Mouse (Mus musculus) liver, embryonic 12.5 days (tissue): Measurements from ENCODE around the gene Cgnl1. TPM values are rescaled to one million over a fixed set of nuclear protein-coding genes. Genes with fewer than 3 reads are reported as not detected.
A peak's percentile ranks its signal among the peaks of the same experiment; 100 is the strongest.

Source experiments
- ATAC-seq: fragments of 200-750 bp; cut with Nextera tagmentation; 2 replicates; pipeline ENCODE4 v1.8.0; 2017; ENCODE audit warnings: moderate number of reproducible peaks, mild to moderate bottlenecking, moderate library complexity
- H3K27ac ChIP-seq: fragments of 300-500 bp; sonication (generic); 2 replicates; pipeline ENCODE4 v1.5.1; 2016; ENCODE audit warnings: mild to moderate bottlenecking
- H3K27me3 ChIP-seq: fragments of 300-500 bp; sonication (generic); replicated peaks from 2 replicates; pipeline ENCODE4 v1.6.1; 2016; ENCODE audit warnings: mild to moderate bottlenecking, moderate library complexity
- H3K36me3 ChIP-seq: fragments of 300-500 bp; sonication (generic); 2 replicates; pipeline ENCODE4 v1.6.1; 2016; ENCODE audit warnings: mild to moderate bottlenecking, moderate library complexity
- H3K4me1 ChIP-seq: fragments of 300-500 bp; sonication (generic); 2 replicates; pipeline ENCODE4 v1.6.1; 2016
- H3K4me2 ChIP-seq: fragments of 300-500 bp; sonication (generic); 2 replicates; pipeline ENCODE4 v1.6.1; 2016; ENCODE audit warnings: mild to moderate bottlenecking, moderate library complexity
- H3K4me3 ChIP-seq: fragments of 300-500 bp; sonication (generic); 2 replicates; pipeline ENCODE4 v1.5.1; 2016; ENCODE audit warnings: mild to moderate bottlenecking, moderate library complexity
- H3K9ac ChIP-seq: fragments of 300-500 bp; sonication (generic); 2 replicates; pipeline ENCODE4 v1.6.1; 2016; ENCODE audit warnings: mild to moderate bottlenecking, moderate library complexity
- H3K9me3 ChIP-seq: fragments of 300-500 bp; sonication (generic); replicated peaks from 2 replicates; pipeline ENCODE4 v1.6.1; 2016; ENCODE audit warnings: mild to moderate bottlenecking, moderate library complexity
- WGBS: fragments of 180-500 bp; shearing (Covaris S2); methylation state at CpG from one replicate; pipeline ENCODE4 v1.1.7; 2016; ENCODE audit not compliant: insufficient replicate concordance; 5-methylcytosine and 5-hydroxymethylcytosine counted together
- polyA plus RNA-seq: library from polyadenylated mRNA; unstranded; fragments of >200 nt; fragmentation: Nextera tagmentation; extraction: Ambion mirVana; gene quantifications from 2 replicates; pipeline ENCODE4 v1.2.1, GENCODE M21; 2016

The Cgnl1 gene
- polyA plus RNA-seq, 1 experiment from 2014 or later = 3.0 TPM

DNA sequence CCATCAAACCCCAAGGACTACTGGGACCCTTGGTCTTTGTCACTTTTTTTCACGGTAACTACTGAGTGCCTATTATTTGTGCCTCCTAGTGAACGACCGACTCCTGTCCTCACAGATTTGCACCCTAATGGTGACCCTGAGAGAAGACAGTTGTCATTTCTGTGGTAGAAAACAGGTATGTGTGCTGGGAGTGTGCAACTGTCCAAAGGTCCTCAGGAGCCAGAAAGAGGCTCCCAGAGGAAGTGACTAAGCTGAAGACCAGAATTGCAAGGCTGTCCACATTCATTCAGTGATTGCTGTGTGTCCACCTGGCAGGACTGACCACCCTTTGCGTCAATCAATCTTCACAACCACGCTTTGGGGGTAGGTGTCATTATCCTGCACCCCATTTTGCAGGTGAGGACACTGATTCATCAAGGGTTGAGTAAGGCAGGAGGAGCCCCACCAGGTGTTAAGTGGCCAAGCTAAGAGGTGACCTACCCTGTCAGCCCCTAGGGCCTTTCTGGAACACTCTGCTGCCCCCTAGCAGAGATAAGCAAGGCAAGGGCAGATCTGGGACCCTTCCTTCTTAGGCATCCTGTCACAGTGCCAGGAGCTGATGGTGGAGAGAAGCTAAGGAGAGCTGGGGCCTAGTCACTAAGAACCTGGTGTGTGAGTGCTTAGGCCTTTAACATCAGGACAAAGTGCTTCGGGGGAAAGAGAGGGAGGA, 178.7 kb downstream of the Cgnl1 start:
- ATAC-seq = no peak
- Histone ChIP-seq H3K4me3 (peak overlapping the region; percentile 57; the same call in 1 of the 2 replicates), H3K36me3 (no peaks in the 10 kb centered on the region), H3K27me3 (peaks cover 33% of the 10 kb centered on the region), H3K4me1 (peaks cover 26% of the 10 kb centered on the region; the same call in 1 of the 2 replicates), H3K27ac (no peak overlapping the region), H3K4me2 (peak overlapping the region; percentile 79), H3K9me3 (no peaks in the 10 kb centered on the region), H3K9ac (peak overlapping the region; percentile 60; the same call in 1 of the 2 replicates)
- 29% methylated on average over 6 of the region's 6 CpGs for WGBS

DNA sequence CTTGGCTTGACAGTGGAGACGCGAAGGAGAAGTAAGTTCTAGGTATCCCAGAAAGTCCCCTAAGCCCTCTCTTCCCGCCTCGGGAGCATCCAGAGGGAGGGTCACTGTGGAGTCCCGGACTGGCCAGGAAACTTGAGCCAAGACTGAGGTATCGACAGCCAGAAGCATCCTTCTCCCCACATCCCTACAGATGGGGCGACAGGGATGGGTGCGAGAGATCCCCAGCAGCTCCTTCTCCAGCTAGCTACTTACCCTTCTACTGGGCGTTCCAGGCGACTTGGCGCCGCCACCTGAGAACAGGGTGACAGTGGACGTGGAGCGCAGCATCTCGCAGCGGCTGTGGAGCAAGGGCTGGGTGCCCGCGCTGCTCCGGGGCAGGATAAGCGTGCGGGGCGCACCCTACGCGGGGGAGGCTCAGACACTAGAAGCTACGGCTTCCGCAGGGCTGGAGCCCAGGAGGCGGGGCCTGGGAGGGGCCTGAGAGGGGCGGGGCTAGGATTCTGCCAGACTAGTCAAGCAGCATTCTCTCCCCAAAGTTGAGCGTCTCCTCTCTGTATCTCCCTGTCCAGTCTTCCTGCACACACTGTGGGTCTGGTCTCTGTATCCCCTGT, 179.4 kb downstream of the Cgnl1 start, which contains the start of gene Myzap:
Myzap (minus strand) TSS at position 423 of the 611 bp plus-strand sequence.
- WGBS = 2% methylated on average over 29 of the region's 29 CpGs
- Histone ChIP-seq H3K9ac (peak within 1 kb of the TSS; percentile 60; the same call in 1 of the 2 replicates), H3K4me3 (peak within 1 kb of the TSS; percentile 57), H3K27me3 (peaks cover 29% of the 10 kb centered on the region), H3K4me1 (peaks cover 25% of the 10 kb centered on the region; the same call in 1 of the 2 replicates), H3K4me2 (peak within 1 kb of the TSS; percentile 79), H3K9me3 (no peaks in the 10 kb centered on the region), H3K27ac (no peak within 1 kb of the TSS), H3K36me3 (no peaks in the 10 kb centered on the region)
- ATAC-seq = peak; percentile 83

DNA sequence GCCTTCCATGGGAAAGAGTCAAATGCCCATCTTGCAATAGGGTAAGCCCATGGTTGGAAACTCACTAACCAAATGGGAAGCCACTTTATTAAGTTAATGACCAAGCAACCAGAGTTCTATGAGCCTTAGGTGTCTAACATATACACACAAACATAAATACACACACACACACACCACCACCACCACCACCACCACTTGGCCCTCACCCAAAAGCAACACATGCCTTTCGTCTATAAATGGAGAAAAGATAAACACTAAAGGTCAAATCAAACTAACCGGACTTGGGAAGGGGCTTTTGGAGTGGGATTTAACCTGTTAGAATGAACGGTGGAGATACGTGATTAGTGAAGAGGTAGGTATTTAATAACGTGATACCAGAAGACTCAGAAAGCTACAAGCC, 180.3 kb downstream of the Cgnl1 start:
- Histone ChIP-seq H3K4me2 (peak overlapping the region; percentile 79; the same call in 1 of the 2 replicates), H3K27me3 (peaks cover 29% of the 10 kb centered on the region), H3K9me3 (no peaks in the 10 kb centered on the region), H3K9ac (no peak overlapping the region), H3K4me1 (peaks cover 23% of the 10 kb centered on the region; the same call in 1 of the 2 replicates), H3K27ac (no peak overlapping the region), H3K4me3 (peak overlapping the region; percentile 57; the same call in 1 of the 2 replicates), H3K36me3 (no peaks in the 10 kb centered on the region)
- no peak for ATAC-seq
- 59% methylated on average over 5 of the region's 5 CpGs for WGBS

DNA sequence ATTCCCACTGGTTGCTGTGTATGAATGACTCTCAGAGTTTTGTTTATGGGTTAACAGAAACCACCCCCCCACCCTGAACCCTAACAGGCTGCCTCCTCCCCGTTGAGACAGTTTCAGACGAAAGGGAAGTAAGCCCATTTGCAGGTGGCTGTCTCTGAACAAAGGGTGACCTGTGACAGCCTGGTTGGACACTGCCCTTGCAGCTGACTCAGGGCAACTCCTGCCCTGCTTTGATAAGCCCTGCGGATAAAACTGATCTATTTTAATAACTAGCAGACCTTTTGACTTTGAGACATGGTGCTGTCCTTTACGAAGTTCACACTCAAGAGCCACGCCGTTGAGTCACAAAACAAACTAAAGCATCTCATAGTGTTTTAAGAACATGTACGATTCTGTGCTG, 181.6 kb downstream of the Cgnl1 start:
- Histone ChIP-seq H3K9ac (no peak overlapping the region), H3K4me3 (no peak overlapping the region), H3K36me3 (no peaks in the 10 kb centered on the region), H3K9me3 (no peaks in the 10 kb centered on the region), H3K27me3 (peaks cover 29% of the 10 kb centered on the region), H3K27ac (no peak overlapping the region), H3K4me1 (peaks cover 23% of the 10 kb centered on the region; the same call in 1 of the 2 replicates), H3K4me2 (no peak overlapping the region)
- WGBS = 41% methylated on average over 7 of the region's 7 CpGs
- ATAC-seq = no peak

DNA sequence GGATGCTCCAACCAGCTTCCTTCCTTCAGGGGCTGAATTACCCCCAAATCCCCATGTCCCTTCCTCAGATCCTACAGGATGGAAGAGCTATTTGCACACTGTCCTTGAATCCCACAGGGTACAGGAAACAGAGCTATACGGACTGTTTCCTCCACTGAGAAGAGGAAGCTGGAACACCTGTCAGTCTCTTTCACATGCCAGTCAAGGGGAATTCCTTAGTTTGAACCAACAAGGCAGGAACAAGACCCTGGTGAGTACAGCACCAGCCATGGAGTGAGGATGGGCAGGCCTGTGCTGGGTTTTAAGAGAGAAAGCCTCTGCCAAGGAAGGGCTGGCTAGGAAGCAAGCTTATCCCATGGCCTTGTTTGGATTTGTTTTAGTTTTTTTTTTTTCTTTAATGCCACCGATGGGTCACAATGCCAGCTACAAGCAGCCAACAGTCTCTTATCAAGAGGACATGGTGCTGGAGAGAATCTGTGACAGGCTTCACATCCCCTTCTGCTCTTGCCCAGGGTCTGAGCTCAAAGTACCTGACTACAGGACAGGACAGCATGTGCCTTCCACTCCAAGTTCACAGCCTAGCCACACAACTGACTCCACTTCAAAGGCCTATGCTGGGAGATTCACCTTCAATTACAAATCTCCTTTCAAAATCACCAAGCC, 182.3 kb downstream of the Cgnl1 start:
- Histone ChIP-seq H3K4me3 (no peak overlapping the region), H3K9me3 (no peaks in the 10 kb centered on the region), H3K4me2 (no peak overlapping the region), H3K4me1 (peaks cover 23% of the 10 kb centered on the region; the same call in 1 of the 2 replicates), H3K36me3 (no peaks in the 10 kb centered on the region), H3K27ac (no peak overlapping the region), H3K27me3 (peaks cover 29% of the 10 kb centered on the region), H3K9ac (no peak overlapping the region)
- ATAC-seq = no peak
- WGBS = 46% methylated on average over 2 of the region's 2 CpGs

DNA sequence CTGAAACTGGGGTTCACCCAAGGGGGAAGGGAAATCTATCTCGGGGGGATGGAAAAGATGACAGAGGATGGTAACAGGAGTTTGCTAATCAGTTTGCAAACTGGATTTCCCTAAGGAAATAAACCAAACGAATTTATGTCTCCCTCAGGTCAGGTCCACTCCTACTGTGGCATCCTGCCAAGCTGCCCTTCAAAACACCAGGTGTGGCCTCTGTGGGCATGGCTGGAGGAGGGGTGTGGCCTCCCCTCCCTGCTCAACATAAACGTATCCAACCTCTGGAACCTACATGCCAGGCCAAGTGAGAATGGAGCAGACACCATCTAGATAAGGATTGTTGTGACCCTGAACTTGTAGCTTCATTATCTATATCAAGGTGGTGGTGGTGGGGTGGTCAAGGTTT, 185.0 kb downstream of the Cgnl1 start:
- no peak overlapping the region for H3K4me2 ChIP-seq
- WGBS = 55% methylated on average over 3 of the region's 3 CpGs
- no peaks in the 10 kb centered on the region for H3K9me3 ChIP-seq
- ATAC-seq = no peak
- peaks cover 6% of the 10 kb centered on the region for H3K4me1 ChIP-seq
- H3K36me3 ChIP-seq = no peaks in the 10 kb centered on the region
- H3K9ac ChIP-seq = no peak overlapping the region
- H3K4me3 ChIP-seq = no peak overlapping the region
- no peak overlapping the region for H3K27ac ChIP-seq
- H3K27me3 ChIP-seq = peaks cover 17% of the 10 kb centered on the region

DNA sequence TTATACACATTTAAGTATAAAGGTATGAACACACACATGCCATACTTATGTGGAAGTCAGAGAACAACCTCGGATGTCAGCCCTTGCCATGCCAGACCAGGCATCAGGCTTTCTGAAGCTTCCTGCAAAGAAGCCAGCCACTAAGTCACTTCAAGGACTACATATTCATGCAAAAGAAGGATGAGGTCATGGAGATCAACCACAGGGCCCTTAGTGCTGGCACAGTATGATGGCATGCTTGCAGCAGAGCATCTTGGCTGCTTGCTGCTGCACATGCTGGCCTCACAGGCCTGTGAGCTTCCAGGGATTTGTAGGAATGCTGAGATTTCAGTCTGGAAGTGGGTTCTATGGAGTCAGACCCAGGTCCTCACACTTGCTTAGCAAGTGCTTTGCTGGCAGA, 188.6 kb downstream of the Cgnl1 start:
- Histone ChIP-seq H3K36me3 (no peaks in the 10 kb centered on the region), H3K9me3 (no peaks in the 10 kb centered on the region), H3K9ac (no peak overlapping the region), H3K27ac (no peak overlapping the region), H3K4me3 (no peak overlapping the region), H3K27me3 (no peaks in the 10 kb centered on the region), H3K4me1 (no peaks in the 10 kb centered on the region; the same call in 1 of the 2 replicates), H3K4me2 (no peak overlapping the region)
- 52% methylated on average over 1 of the region's 1 CpGs for WGBS
- no peak for ATAC-seq

DNA sequence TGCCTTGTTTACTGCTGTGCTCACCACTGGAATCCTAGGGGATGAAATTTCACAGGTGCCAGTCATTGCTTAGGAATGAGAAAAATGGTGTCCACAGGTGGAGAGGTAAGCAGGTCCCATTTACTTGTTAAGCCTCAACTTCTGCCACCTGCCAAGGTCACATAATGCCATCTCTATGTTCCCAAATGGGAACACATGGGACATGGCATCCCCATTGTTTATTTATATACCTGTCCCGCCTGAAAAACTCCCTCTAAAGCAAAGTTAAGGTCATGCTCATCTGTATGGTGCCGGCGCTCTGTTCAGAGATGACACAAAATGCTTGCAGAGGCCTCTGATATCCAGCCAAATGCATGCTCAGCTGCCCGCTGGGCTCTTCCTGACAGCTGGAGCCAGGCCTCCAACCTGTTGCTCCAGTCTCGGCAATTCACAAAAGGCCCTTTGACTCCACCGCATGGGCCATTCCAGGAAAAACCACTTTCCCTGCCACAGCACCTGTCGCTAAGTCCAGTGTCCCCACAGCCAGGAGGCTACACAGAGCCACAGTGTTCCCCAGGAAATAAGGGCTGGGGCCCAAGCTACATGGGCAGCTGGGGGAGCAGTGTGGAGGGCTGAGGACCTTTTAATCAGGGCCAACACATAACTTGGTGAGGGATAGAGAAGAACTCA, 192.4 kb downstream of the Cgnl1 start:
- H3K4me2 ChIP-seq = no peak overlapping the region
- H3K27me3 ChIP-seq = no peaks in the 10 kb centered on the region
- no peaks in the 10 kb centered on the region for H3K9me3 ChIP-seq
- no peak overlapping the region for H3K27ac ChIP-seq
- no peaks in the 10 kb centered on the region for H3K36me3 ChIP-seq
- no peak overlapping the region for H3K4me3 ChIP-seq
- 70% methylated on average over 7 of the region's 7 CpGs for WGBS
- H3K4me1 ChIP-seq = no peaks in the 10 kb centered on the region; the same call in 1 of the 2 replicates
- ATAC-seq = no peak
- H3K9ac ChIP-seq = no peak overlapping the region

Other genes starting within 250 kb of the Cgnl1 start
- gene Myzap, start 179.2 kb downstream of the Cgnl1 start, polyA plus RNA-seq = 4.4 TPM in 2 replicates